Mouse (Mus musculus) fibroblast of lung, adult 2 months (primary cell): ENCODE data around the gene Rnf150.
A peak's percentile ranks its signal among the peaks of the same experiment; 100 is the strongest.

ENCODE experiments used
- DNase-seq: peaks from one replicate; pipeline ENCODE4 v3.0.0-alpha.2; 2011; ENCODE audit warnings: low read depth

Rnf150 gene

GRCm38 (mm10) chr8:83011758-83012157 is 148.6 kb downstream of the Rnf150 start:
- no peak for DNase-seq

GRCm38 (mm10) chr8:83028211-83028610 is 165.1 kb downstream of the Rnf150 start:
- no peak for DNase-seq

DNA sequence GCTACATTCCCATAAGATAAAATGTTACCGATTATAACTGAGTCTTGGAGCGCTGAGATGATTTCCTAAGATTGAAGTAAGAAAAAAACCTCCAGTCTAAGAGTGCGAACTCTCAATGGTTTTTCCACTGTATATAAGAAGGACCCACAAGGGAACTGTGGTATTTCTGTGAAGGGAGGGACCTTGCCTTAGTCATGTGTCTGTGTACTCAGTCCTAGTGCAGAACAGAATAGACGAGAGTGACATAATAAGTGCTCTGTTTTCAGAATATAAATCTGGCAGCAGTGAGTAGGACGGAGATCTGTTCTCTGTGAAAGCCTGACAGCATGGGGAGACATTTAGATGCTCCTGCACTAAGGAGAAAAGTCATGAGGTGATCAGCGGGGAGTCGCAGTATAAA is 169.6 kb downstream of the Rnf150 start:
- no peak for DNase-seq

GRCm38 (mm10) chr8:83035141-83035540 is 172.0 kb downstream of the Rnf150 start:
- DNase-seq = no peak

DNA sequence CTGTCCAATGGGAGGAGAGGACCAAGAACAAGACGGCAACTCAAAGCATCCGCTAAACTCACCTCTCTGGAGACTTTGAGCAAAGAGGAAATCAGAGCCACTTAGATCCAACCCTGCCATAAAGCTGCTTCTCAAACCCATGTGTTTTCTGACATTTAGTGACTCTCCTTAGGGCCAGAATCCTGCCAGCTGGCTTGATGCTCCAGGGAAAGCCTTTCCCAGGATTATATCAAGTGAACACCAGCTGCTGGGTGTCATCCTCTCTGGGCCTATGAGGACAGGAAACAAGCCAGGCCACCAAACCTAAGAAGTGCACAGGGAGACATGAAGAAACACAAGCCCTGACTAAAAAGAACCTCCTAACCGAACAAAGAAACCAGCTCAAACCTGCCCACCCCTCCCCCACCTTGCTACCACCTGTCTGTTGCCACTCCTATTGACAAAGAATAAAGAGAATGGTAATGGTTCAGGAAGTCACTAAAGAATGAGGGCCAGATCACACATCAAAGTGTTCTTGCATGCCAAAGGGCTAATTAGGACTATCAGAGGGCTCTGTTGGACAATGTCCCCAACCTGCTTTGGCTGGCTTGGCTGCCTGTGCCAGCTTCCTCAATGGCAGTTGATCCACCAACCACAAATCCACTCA is 173.5 kb downstream of the Rnf150 start:
- no peak for DNase-seq

DNA sequence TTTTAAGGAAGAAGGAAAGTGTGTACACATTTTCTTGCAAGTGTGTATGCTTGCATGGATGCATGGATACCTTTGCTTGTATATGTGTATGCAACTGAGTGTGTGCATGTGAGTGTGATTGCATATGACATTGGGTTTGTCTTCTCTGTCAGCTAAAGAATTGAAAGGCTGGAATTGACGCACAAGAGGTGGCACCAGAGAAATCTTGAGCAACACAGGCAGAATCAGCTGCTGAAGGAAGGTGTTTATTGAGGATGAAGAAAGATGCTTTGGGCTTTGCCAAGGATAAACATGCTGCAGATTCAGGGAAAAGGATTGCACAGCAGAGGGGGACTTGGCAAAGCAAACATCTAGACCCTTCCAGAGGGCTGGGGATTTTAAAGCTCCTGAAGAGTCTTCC is 174.2 kb downstream of the Rnf150 start:
- no peak for DNase-seq

DNA sequence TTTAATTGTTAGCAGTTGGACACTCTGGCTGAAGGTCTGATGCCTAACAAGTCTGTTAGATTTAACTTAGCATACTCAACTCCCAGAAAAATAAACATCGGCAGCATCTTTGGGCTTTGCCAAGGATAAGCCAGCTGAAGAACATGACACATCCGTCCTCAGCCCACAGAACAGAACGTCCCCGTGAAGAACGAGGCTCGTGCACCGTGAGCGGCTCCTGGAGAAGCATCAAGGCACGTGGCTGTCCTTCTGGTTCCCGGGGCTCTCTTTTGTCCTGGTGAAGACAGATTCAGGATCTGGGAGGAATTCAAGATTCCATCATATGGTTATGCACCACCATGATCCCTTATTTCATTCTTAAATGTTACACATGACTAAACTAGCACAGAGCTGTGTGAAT is 175.4 kb downstream of the Rnf150 start:
- no peak for DNase-seq

DNA sequence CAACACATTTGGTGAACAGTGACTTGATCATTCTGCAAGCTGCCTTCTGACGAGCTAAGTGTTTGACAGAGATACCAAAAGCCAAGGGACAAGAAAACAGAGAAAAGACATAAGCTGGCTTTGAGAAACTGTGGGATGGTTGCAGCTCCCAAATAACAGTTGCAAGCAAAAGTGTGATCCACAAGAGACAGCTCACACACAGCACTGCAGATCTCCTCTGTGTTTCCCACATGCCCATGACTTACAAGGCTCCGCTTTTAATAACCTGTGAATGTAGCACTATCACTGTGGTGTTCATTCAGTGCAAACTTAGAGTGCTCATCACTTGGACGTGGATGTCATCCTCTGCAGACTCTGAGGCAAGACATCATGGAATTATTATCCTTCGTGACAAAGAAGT is 178.3 kb downstream of the Rnf150 start:
- no peak for DNase-seq

DNA sequence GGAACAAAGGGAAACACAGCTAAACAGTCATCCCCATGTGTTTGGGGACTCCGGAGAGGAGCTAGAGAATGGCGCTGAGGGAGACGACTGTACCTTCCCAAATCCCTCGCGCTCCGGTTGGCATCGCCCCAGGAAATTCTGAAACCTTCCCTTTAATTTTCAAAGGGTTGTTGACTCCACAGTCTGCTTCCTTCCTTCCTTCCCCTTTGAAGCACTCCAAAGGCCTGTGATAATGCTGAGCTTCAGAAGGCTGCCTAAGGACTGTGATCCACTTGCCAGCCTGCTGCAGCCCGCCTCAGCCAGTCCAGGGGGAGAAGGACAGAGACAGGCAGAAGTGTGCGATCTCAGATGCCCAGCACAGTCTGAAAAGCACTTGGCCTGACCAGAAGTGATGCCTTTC is 183.8 kb downstream of the Rnf150 start:
- DNase-seq = no peak

GRCm38 (mm10) chr8:83048527-83048926 is 185.4 kb downstream of the Rnf150 start:
- no peak for DNase-seq

- peak; percentile 68 for DNase-seq
These were observed 186.0 kb downstream of the Rnf150 start for GRCm38 (mm10) chr8:83049171-83049601.

GRCm38 (mm10) chr8:83049616-83050015 is 186.5 kb downstream of the Rnf150 start:
- no peak for DNase-seq

DNA sequence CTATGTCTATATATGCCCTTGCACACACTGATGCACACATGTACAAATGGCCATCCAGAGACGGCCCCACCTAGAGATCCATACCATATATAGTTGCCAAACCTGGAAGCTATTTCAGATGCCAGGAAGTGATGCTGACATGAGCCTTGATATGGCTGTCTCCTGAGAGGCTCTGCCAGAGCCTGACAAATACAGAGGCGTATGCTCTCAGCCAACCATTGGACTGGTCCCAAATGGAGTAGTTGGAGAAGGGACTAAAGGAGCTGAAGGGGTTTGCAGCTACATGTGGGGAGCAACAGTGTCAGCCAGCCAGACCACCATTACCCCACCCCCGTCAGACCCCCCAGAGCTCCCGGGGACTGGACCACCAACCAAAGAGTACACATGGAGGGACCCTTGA is 189.7 kb downstream of the Rnf150 start:
- no peak for DNase-seq

DNA sequence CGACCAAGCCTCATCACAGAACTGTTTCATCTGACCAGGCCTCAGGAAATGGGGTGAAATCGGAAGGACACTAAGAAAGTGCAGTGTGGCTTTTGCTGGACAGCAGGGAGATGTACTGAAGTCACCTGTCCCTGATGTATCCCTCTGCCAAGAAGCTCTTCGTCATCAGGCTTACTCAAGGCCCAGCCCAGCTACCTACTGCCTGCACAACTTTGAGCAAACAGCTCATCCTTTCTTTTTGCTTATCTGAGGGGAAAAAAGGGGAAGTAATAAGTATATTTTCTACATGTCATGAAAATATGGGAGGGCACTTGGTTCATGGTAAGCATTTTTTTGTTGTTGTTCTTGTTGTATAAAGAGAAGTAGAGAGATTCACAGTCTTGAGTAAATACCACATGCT is 191.6 kb downstream of the Rnf150 start:
- DNase-seq = no peak

DNA sequence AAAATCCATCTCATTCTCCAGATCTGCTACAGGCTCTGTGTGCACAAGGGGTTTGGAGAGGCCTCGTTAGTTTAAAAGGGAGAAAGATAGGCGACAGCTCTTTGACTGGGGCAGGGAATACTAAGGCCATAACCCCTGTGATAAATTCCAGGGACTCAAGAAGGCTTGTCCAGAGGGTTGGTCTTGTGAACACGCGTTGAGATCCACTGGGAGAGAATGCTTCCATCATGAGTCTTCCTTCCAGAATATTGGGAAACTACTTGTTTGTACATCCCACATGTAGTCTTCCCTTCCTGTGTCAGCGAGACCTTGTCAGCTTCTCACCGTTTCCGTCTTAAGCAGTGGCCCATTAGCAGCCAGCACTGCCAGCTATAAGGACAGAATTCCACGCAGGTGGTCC is 195.8 kb downstream of the Rnf150 start:
- no peak for DNase-seq

- DNase-seq = no peak
These were observed 196.9 kb downstream of the Rnf150 start for GRCm38 (mm10) chr8:83060076-83060475.

- no peak for DNase-seq
These were observed 198.1 kb downstream of the Rnf150 start for GRCm38 (mm10) chr8:83061257-83061656.

GRCm38 (mm10) chr8:83061873-83062272 is 198.7 kb downstream of the Rnf150 start:
- DNase-seq = no peak

DNA sequence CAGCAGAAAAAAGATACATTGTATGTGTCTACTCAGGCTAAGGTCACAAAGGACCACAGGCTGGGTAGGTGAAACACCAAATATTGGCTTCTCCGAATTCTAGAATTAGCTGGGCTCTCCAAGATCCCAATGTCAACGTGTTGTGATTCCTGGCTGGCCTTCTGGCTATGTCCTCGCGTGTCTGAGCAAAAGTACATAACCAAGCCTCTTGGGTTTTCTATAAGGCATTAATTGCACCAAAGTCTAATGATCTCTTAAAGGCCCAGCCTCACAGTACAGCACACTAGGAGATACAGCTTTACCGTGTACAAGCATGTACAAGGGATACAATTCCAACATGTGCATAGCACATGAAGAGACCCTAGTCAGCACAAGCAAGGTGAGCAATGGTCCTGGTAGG is 199.1 kb downstream of the Rnf150 start:
- DNase-seq = no peak

- no peak for DNase-seq
These were observed 200.9 kb downstream of the Rnf150 start for GRCm38 (mm10) chr8:83064096-83064495.

- no peak for DNase-seq
These were observed 202.9 kb downstream of the Rnf150 start for GRCm38 (mm10) chr8:83066076-83066475.

DNA sequence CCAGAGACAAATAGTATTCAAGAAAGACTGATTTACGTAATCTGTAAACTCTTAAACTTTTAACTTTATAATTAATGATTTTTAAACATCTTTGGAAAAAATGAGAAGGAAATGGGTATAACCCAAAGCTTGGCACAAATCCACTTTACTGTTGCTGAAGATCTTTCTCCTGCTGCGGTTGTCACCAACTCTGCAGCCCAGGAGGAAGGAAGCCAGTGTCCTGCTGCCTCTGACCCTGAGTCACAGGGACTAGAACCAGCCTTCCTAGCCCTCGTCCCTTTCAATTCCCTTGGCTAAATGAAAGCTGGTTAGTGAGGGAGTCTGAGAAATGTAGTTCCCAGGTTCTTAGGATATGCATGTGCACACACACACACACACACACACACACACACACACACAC is 203.7 kb downstream of the Rnf150 start:
- no peak for DNase-seq

- DNase-seq = no peak
These were observed 204.8 kb downstream of the Rnf150 start for GRCm38 (mm10) chr8:83067906-83068305.

DNA sequence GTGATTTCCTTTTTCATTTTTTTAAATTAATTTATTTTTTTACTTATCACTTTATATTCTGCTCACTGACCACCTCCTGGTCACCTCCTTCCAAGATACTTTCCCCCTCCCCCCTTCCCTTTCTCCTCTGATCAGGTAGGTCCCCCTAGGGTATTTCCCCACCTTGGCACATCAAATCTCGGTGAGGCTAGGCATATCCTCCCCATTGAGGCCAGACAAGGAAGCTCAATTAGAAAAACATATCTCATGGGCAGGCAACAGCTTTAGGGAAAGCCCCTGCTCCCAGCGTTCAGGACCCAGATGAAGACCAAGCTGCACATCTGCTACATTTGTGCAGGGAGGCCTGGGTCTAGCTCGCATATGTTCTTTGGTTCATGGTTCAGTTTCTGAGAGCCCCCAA is 211.1 kb downstream of the Rnf150 start:
- no peak for DNase-seq

GRCm38 (mm10) chr8:83076621-83077020 is 213.5 kb downstream of the Rnf150 start:
- no peak for DNase-seq
